Mouse (Mus musculus) frontal cortex, postnatal 14 days (tissue): ENCODE measurements at regions not wholly inside any gene's neighbourhood (a gene's known extent, or its start where the extent isn't known, plus 50 kb on each side); places are given as distances from the start of the nearest gene placed in this dataset.
A peak's percentile ranks its signal among the peaks of the same experiment; 100 is the strongest.

ENCODE experiments used
- DNase-seq, 2 experiments: peaks; one replicate each; pipeline ENCODE4 v3.0.0; 2022; ENCODE audit warnings: low spot score in 2 of 2

- no peak for DNase-seq
Observed at GRCm38 (mm10) chr10:84024901-84025300, 302.2 kb downstream of the 1500009L16Rik start.

- DNase-seq, result no peak
Observed at GRCm38 (mm10) chr10:84026798-84027197, 304.1 kb downstream of the 1500009L16Rik start.

- no peak for DNase-seq
Observed at GRCm38 (mm10) chr10:84036131-84036877, 313.6 kb downstream of the 1500009L16Rik start.

- no peak for DNase-seq
Observed at GRCm38 (mm10) chr10:84048706-84049105, 326.0 kb downstream of the 1500009L16Rik start.

GRCm38 (mm10) chr10:84052696-84053095, 330.0 kb downstream of the 1500009L16Rik start:
- no peak for DNase-seq

- DNase-seq, result no peak
Observed at GRCm38 (mm10) chr10:84054551-84055336, 332.1 kb downstream of the 1500009L16Rik start.

GRCm38 (mm10) chr10:84055402-84056167, 332.9 kb downstream of the 1500009L16Rik start:
- no peak for DNase-seq

- no peak for DNase-seq
Observed at GRCm38 (mm10) chr10:84056323-84057169, 333.9 kb downstream of the 1500009L16Rik start.

DNA sequence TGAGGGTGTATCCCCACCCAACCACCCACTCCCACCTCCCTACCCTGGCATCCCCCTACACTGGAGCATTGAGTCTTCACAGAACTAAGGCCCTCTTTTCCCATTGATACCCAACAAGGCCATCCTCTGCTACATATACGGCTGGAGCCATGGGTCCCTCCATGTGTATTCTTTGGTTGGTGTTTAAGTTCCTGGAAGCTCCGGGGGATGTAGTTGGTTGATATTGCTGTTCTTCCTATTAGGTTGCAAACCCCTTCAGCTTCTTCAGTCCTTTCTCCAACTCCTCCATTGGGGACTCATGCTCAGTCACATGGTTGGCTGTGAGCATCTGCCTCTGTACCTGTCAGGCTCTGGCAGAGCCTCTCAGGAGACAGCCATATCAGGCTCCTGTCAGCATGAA, 335.6 kb downstream of the 1500009L16Rik start:
- DNase-seq, result no peak

GRCm38 (mm10) chr10:84059646-84060491, 337.2 kb downstream of the 1500009L16Rik start:
- DNase-seq, result no peak

DNA sequence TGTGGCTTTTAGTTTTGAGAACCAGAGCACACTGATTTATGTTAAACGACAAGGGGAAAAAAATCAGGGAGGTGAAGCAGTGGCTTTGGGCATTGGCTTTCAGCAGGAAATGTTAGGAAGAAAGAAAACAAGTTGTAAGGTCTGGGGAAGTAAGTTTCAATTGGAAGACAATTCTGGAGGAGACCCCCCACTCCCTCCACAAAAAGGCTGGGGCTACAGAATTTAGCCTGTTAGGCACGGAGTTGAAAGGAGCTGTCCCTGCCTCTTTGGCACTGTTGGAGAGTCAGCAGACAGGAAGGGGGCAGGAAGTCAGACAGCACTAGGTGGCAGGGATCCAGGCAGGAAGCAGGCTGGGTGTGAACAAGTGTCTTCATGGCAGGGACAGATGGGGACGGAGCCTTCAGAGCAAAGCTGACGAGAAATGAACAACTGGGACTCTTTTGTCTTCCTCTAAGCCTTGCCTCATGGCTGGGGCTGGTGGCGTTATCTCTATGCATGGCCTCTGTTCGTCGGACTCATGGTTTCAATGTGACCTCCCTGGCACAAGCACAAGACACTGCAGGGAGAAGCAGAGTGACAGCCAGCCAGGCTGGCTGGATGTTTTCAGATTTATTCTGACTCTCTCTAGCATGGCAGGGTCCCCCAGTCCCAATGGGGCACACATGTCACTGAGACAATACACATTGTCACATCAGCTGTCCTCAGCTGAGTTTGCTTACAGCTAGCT, 338.0 kb downstream of the 1500009L16Rik start:
- DNase-seq, result peak; percentile 40 to 61

- DNase-seq, result no peak
Observed at GRCm38 (mm10) chr10:84067052-84067650, 344.5 kb downstream of the 1500009L16Rik start.

- DNase-seq, result no peak
Observed at GRCm38 (mm10) chr10:84069806-84070205, 347.1 kb downstream of the 1500009L16Rik start.

DNA sequence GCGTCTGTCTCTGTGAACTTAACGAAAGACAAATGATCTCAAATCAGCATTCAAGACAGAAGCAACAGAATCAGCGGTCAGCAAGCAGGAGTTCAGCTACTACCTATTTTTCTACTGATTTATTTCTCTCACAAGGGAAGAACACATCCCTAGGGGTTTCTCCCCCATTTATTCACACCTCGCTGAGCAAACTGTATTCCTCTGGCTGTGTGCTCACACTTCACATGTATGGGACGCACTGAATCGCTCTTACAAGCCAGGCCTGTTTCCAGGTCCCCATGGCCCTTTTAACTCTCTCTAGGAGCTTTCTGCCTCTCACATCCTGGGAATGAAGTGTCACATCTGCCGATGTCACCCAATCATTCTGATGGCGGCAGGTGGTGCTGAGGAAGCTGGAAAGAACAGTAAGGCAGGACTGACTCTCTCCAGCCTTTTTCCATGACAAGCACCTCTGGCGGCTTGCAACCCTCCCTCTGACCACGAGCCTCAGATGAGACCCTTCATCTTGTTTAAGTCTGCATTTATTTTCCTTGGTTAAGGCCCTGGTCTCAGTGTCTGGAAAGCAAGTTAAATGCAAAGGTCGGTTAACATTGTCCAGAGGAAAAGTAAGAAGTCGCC, 350.3 kb downstream of the 1500009L16Rik start:
- no peak for DNase-seq

- no peak for DNase-seq
Observed at GRCm38 (mm10) chr10:84075581-84075980, 352.9 kb downstream of the 1500009L16Rik start.

- DNase-seq, result no peak
Observed at GRCm38 (mm10) chr10:84080236-84080635, 357.6 kb downstream of the 1500009L16Rik start.

- no peak for DNase-seq
Observed at GRCm38 (mm10) chr10:84081673-84082072, 358.7 kb downstream of the Nuak1 start.

- no peak for DNase-seq
Observed at GRCm38 (mm10) chr10:84087528-84087927, 352.9 kb downstream of the Nuak1 start.

GRCm38 (mm10) chr10:84087929-84088328, 352.5 kb downstream of the Nuak1 start:
- DNase-seq, result no peak
